Mouse (Mus musculus) MEL (cell line): Measurements from ENCODE around the gene Zfp128. TPM values are rescaled to one million over a fixed set of nuclear protein-coding genes. Genes with fewer than 3 reads are reported as not detected.
A peak's percentile ranks its signal among the peaks of the same experiment; 100 is the strongest.

Experiments
- DNase-seq: peaks from one replicate; pipeline ENCODE4 v3.0.0; 2011; ENCODE audit warnings: low read depth, low spot score
- H3K27ac ChIP-seq: 2 replicates; pipeline ENCODE4 v1.5.1; 2012; ENCODE audit warnings: low read depth, mild to moderate bottlenecking, control low read depth, low read length, moderate library complexity; ENCODE audit not compliant: control insufficient read depth
- H3K27me3 ChIP-seq, 2 experiments: fragments of 150-350 bp in 1 of 2; sonication (generic) in 1 of 2; 2 replicates each; pipeline ENCODE4 v1.6.1; 2012; ENCODE audit warnings: low read length in 2 of 2, mild to moderate bottlenecking in 2 of 2, improper control_type of control experiment in 1 of 2, moderate library complexity in 1 of 2; ENCODE audit not compliant: insufficient read depth in 2 of 2, control insufficient read depth in 1 of 2
- H3K36me3 ChIP-seq, 2 experiments: 2 replicates each; pipeline ENCODE4 v1.6.1; 2012 to 2014; ENCODE audit warnings: low read length in 2 of 2, improper control_type of control experiment in 1 of 2, inconsistent platforms in 1 of 2, mild to moderate bottlenecking in 1 of 2; ENCODE audit not compliant: insufficient read depth in 2 of 2, control insufficient read depth in 1 of 2
- H3K4me1 ChIP-seq, 2 experiments: fragments of 150-350 bp in 1 of 2; sonication (generic) in 1 of 2; 2 replicates each; pipeline ENCODE4 v1.6.1; 2012; ENCODE audit warnings: low read length in 2 of 2, improper control_type of control experiment in 1 of 2, mild to moderate bottlenecking in 1 of 2; ENCODE audit not compliant: insufficient read depth in 2 of 2, control insufficient read depth in 1 of 2
- H3K4me3 ChIP-seq, 2 experiments: fragments of 150-350 bp in 1 of 2; sonication (generic) in 1 of 2; 2 replicates each; pipeline ENCODE4 v1.5.1; 2012; ENCODE audit warnings: low read depth in 2 of 2, low read length in 2 of 2, mild to moderate bottlenecking in 2 of 2, moderate library complexity in 2 of 2, control low read depth in 1 of 2, improper control_type of control experiment in 1 of 2; ENCODE audit not compliant: control insufficient read depth in 1 of 2, insufficient read depth in 1 of 2
- H3K79me2 ChIP-seq: 2 replicates; pipeline ENCODE4 v1.6.1; 2012; ENCODE audit warnings: mild to moderate bottlenecking, low read length, moderate library complexity; ENCODE audit not compliant: control insufficient read depth, poor library complexity, insufficient read depth
- H3K9ac ChIP-seq: 2 replicates; pipeline ENCODE4 v1.6.1; 2012; ENCODE audit warnings: low read depth, mild to moderate bottlenecking, control low read depth, low read length, moderate library complexity; ENCODE audit not compliant: control insufficient read depth, poor library complexity, severe bottlenecking
- H3K9me3 ChIP-seq: fragments of 150-350 bp; sonication (generic); replicated peaks from 2 replicates; pipeline ENCODE4 v1.6.1; 2012; ENCODE audit warnings: mild to moderate bottlenecking, low read length, improper control_type of control experiment, moderate library complexity; ENCODE audit not compliant: insufficient read depth
- BHLHE40 ChIP-seq: IDR thresholded peaks from 2 replicates; pipeline ENCODE4 v1.6.1; 2012; ENCODE audit warnings: low read depth, mild to moderate bottlenecking, inconsistent platforms, low read length, improper control_type of control experiment, borderline replicate concordance
- CHD1 ChIP-seq: IDR thresholded peaks from 2 replicates; pipeline ENCODE4 v1.6.1; 2012; ENCODE audit warnings: low read depth, mild to moderate bottlenecking, inconsistent platforms, low read length, improper control_type of control experiment
- CHD2 ChIP-seq: IDR thresholded peaks from 2 replicates; pipeline ENCODE4 v1.6.1; 2011; ENCODE audit warnings: low read length, improper control_type of control experiment
- E2F4 ChIP-seq: IDR thresholded peaks from 2 replicates; pipeline ENCODE4 v1.6.1; 2011; ENCODE audit warnings: low read depth, low read length, improper control_type of control experiment, borderline replicate concordance
- ELF1 ChIP-seq: IDR thresholded peaks from 2 replicates; pipeline ENCODE4 v1.6.1; 2014; ENCODE audit warnings: low read depth, mild to moderate bottlenecking, inconsistent platforms, low read length, improper control_type of control experiment, moderate library complexity
- EP300 ChIP-seq, 2 experiments: IDR thresholded peaks; 2 replicates each; pipeline ENCODE4 v1.6.1; 2011; ENCODE audit warnings: improper control_type of control experiment in 2 of 2, low read length in 2 of 2, low read depth in 1 of 2, mild to moderate bottlenecking in 1 of 2
- ETS1 ChIP-seq: IDR thresholded peaks from 2 replicates; pipeline ENCODE4 v1.6.1; 2012; ENCODE audit warnings: low read depth, mild to moderate bottlenecking, inconsistent platforms, low read length, improper control_type of control experiment, moderate library complexity
- GABPA ChIP-seq: IDR thresholded peaks from 2 replicates; pipeline ENCODE4 v1.6.1; 2012; ENCODE audit warnings: low read depth, mild to moderate bottlenecking, inconsistent platforms, low read length, improper control_type of control experiment, moderate library complexity
- GATA1 ChIP-seq: IDR thresholded peaks from 2 replicates; pipeline ENCODE4 v1.6.1; 2011; ENCODE audit warnings: low read depth, low read length, improper control_type of control experiment
- JUND ChIP-seq: IDR thresholded peaks from 2 replicates; pipeline ENCODE4 v1.6.1; 2011; ENCODE audit warnings: low read depth, mild to moderate bottlenecking, improper control_type of control experiment, low read length
- KAT2A ChIP-seq: conservative IDR thresholded peaks from 2 replicates; pipeline ENCODE4 v1.6.1; 2012; ENCODE audit warnings: low read depth, low read length, improper control_type of control experiment, inconsistent platforms
- MAZ ChIP-seq: IDR thresholded peaks from 2 replicates; pipeline ENCODE4 v1.6.1; 2012; ENCODE audit warnings: low read depth, mild to moderate bottlenecking, inconsistent platforms, low read length, improper control_type of control experiment
- MXI1 ChIP-seq: IDR thresholded peaks from 2 replicates; pipeline ENCODE4 v1.6.1; 2011; ENCODE audit warnings: mild to moderate bottlenecking, low read depth, low read length, improper control_type of control experiment
- MYB ChIP-seq: IDR thresholded peaks from 2 replicates; pipeline ENCODE4 v1.6.1; 2011; ENCODE audit warnings: mild to moderate bottlenecking, low read depth, low read length, improper control_type of control experiment
- NELFE ChIP-seq: IDR thresholded peaks from 2 replicates; pipeline ENCODE4 v1.6.1; 2011; ENCODE audit warnings: low read depth, low read length, improper control_type of control experiment
- NRF1 ChIP-seq: IDR thresholded peaks from 2 replicates; pipeline ENCODE4 v1.6.1; 2014; ENCODE audit warnings: low read depth, mild to moderate bottlenecking, inconsistent platforms, low read length, improper control_type of control experiment, moderate library complexity; ENCODE audit not compliant: poor library complexity, insufficient read depth, severe bottlenecking
- POLR2AphosphoS2 ChIP-seq: IDR thresholded peaks from 2 replicates; pipeline ENCODE4 v1.6.1; 2011; ENCODE audit warnings: low read length, improper control_type of control experiment
- RCOR1 ChIP-seq: IDR thresholded peaks from 2 replicates; pipeline ENCODE4 v1.6.1; 2012; ENCODE audit warnings: low read depth, mild to moderate bottlenecking, inconsistent platforms, low read length, improper control_type of control experiment
- SIN3A ChIP-seq: IDR thresholded peaks from 2 replicates; pipeline ENCODE4 v1.6.1; 2012; ENCODE audit warnings: low read length, improper control_type of control experiment, inconsistent platforms
- TBP ChIP-seq: IDR thresholded peaks from 2 replicates; pipeline ENCODE4 v1.8.0; 2011; ENCODE audit warnings: low read depth, low read length, improper control_type of control experiment
- UBTF ChIP-seq: IDR thresholded peaks from 2 replicates; pipeline ENCODE4 v1.6.1; 2012; ENCODE audit warnings: low read depth, mild to moderate bottlenecking, inconsistent platforms, low read length, improper control_type of control experiment, moderate library complexity, borderline replicate concordance; ENCODE audit not compliant: insufficient read depth
- USF1 ChIP-seq: IDR thresholded peaks from 2 replicates; pipeline ENCODE4 v1.6.1; 2014; ENCODE audit warnings: low read depth, mild to moderate bottlenecking, inconsistent platforms, low read length, improper control_type of control experiment, moderate library complexity
- USF2 ChIP-seq, 2 experiments: IDR thresholded peaks; 2 replicates each; pipeline ENCODE4 v1.6.1; 2011 to 2012; ENCODE audit warnings: improper control_type of control experiment in 2 of 2, low read length in 2 of 2, borderline replicate concordance in 1 of 2, inconsistent platforms in 1 of 2, low read depth in 1 of 2, mild to moderate bottlenecking in 1 of 2; ENCODE audit not compliant: insufficient read depth in 1 of 2
- ZC3H11A ChIP-seq: IDR thresholded peaks from 2 replicates; pipeline ENCODE4 v1.6.1; 2012; ENCODE audit warnings: low read depth, mild to moderate bottlenecking, inconsistent platforms, low read length, improper control_type of control experiment
- ZKSCAN1 ChIP-seq: IDR thresholded peaks from 2 replicates; pipeline ENCODE4 v1.6.1; 2012; ENCODE audit warnings: low read depth, mild to moderate bottlenecking, inconsistent platforms, low read length, improper control_type of control experiment, moderate library complexity
- ZMIZ1 ChIP-seq: IDR thresholded peaks from 2 replicates; pipeline ENCODE4 v1.6.1; 2012; ENCODE audit warnings: low read depth, mild to moderate bottlenecking, inconsistent platforms, low read length, improper control_type of control experiment, moderate library complexity
- polyA plus RNA-seq, 2 experiments: library from polyadenylated mRNA; stranded (reverse) in 1 of 2; unstranded in 1 of 2; fragments of >175 nt in 1 of 2; fragments of >200 nt in 1 of 2; gene quantifications; 2 replicates each; pipeline versions ENCODE4 v1.2.1 to v1.2.4; 2012; ENCODE audit warnings: low replicate concordance in 2 of 2, low read depth in 1 of 2; ENCODE audit not compliant: insufficient read length in 2 of 2, insufficient read depth in 1 of 2, missing spikeins in 1 of 2
- total RNA-seq: library from RNA; depleted of rRNA; stranded (reverse); fragments of 300-350 nt; gene quantifications from 2 replicates; pipeline ENCODE4 v1.2.3, GENCODE M21; 2012

The Zfp128 gene
- total and polyA plus RNA-seq, 3 experiments = 1.1 to 1.5 TPM; not detected in 1

GRCm38 (mm10) chr7:12834162-12835120, 46.5 kb upstream of the Zfp128 start, which contains the start of gene Zfp110 (continued):
- TF ChIP-seq KAT2A (peak; percentile 75), CHD2 (no peak), GABPA (no peak), RCOR1 (no peak), TBP (peak; percentile 68; the same call in 1 of the 2 replicates), NRF1 (peak; percentile 48; the same call in 1 of the 2 replicates), NELFE (peak; percentile 65), SIN3A (peak; percentile 89), JUND (no peak)

- Histone ChIP-seq H3K9me3 (no peaks in the 10 kb centered on the region), H3K9ac (peak overlapping the region; percentile 93), H3K4me1 (0 out of 4 replicates have a peak, but pooled peaks cover 0 to 2% of the 10 kb centered on the region in 2 experiments), H3K36me3 (peaks cover 8 to 17% of the 10 kb centered on the region in 2 experiments), H3K27ac (peak overlapping the region; percentile 97), H3K27me3 (no peaks in the 10 kb centered on the region), H3K79me2 (peaks cover 15% of the 10 kb centered on the region), H3K4me3 (peak overlapping the region; percentile 68 to 95)
- TF ChIP-seq BHLHE40 (no peak), EP300 (IDR thresholded peaks at IDR 0.05; ENCODE audit: low read depth in 1 of 2, low read length in 2 of 2) (no peak), ZKSCAN1 (no peak), UBTF (no peak), MXI1 (no peak), GABPA (no peak), MYB (no peak)
- no peak for DNase-seq
Observed at GRCm38 (mm10) chr7:12835193-12835671, 45.7 kb upstream of the Zfp128 start.

- peak overlapping the region; percentile 68 to 95 for H3K4me3 ChIP-seq
- no peaks in the 10 kb centered on the region for H3K27me3 ChIP-seq
- peaks cover 15% of the 10 kb centered on the region for H3K79me2 ChIP-seq
- DNase-seq = peak; percentile 29
- H3K4me1 ChIP-seq = 0 out of 4 replicates have a peak, but pooled peaks cover 0 to 2% of the 10 kb centered on the region in 2 experiments
- peak overlapping the region; percentile 93 for H3K9ac ChIP-seq
- no peaks in the 10 kb centered on the region for H3K9me3 ChIP-seq
- peaks cover 8 to 20% of the 10 kb centered on the region in 2 experiments for H3K36me3 ChIP-seq
- H3K27ac ChIP-seq = peak overlapping the region; percentile 97
- TF ChIP-seq CHD1 (no peak), MAZ (no peak), CHD2 (no peak), ZKSCAN1 (no peak), GATA1 (no peak), USF1 (no peak), ELF1 (no peak), POLR2AphosphoS2 (no peak), ZC3H11A (no peak), MXI1 (no peak; the same call in 1 of the 2 replicates), JUND (no peak), USF2 (IDR thresholded peaks at IDR 0.05; ENCODE audit: borderline replicate concordance in 1 of 2, insufficient read depth in 1 of 2, low read depth in 1 of 2, low read length in 2 of 2) (no peak), MYB (no peak), TBP (no peak), ETS1 (0 out of 2 replicates have a peak, but pooled peaks have one; percentile 9), ZMIZ1 (no peak), E2F4 (no peak)
Observed at GRCm38 (mm10) chr7:12835779-12836178, 45.2 kb upstream of the Zfp128 start.
